Mouse (Mus musculus): ENCODE data around the gene 2310030G06Rik.

The 2310030G06Rik gene

DNA sequence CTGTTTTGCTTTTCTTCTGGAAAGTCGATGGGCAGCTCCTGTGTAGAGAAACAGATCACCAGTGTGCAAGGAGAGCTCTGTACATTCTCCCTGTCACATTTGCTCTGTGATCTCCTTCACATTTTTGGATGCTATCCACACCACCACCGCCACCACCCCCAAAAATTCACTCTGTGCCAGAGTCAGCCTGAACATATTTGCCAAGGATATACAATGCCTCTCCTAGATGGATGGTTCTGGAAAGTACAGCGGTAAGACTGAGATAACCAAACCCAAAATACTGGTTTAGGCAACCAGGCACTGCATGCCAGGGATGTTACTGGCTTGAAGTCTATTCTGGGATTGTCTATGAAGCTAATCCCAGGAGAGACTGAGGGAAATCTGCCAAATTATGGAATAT lies 4.1 kb downstream of the 2310030G06Rik start:
- DNase-seq (ENCODE audit: low spot score in 2 of 2) = no peak

GRCm38 (mm10) chr9:50740867-50741784 lies 5.2 kb downstream of the 2310030G06Rik start:
- no peak for DNase-seq (ENCODE audit: low spot score in 2 of 2)

DNA sequence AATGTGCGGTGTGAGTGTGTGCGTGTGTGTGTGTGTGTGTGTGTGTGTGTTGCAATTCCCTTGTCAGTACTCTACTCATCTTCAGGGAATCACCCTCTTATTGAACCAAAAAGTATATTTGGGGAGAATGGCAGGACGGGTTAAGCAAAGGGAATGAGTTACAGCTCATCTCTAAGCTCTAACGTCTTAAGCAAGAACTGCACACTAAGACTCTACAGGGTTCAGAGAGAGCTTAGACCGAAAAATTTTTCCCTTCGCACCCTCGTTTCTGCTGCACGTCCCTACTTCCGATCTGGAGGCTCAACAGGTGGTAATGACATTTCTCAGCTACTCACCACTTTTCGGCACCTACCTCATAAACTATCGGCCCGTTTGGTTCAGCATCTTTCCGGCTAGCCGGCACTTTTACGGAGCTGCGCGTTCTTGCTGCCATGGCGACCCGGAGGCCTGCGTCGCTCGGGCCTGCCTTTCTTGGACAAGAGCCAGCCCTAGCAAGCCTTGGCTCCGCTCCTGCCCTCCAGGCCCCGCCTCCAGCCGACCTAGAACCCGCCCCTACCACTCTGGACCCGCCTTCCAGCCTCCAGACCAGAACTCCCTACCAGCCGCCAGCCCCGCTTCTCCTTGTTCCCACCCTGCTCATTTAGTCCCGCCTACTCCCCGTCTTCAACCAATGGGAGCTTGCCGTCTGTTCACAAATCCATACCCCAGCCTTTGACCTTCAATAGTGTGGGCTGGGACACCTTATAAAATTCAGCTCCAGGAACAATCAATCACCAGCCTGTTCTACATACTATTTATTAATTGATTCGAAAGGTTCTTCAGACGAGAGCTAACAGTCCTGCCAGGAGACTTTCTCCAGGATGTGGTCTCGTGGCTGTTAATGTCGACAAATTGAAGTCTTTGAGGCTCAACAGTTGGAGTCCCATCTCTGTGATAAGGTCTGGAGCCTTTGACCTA lies 7.1 kb downstream of the 2310030G06Rik start, which contains the start of gene Dixdc1:
TSS of gene Dixdc1 (minus strand) at position 604 of the 957 bp plus-strand sequence.
- peak; percentile 79 to 80 for DNase-seq (ENCODE audit: low spot score in 2 of 2)

- DNase-seq (ENCODE audit: low spot score in 2 of 2) = peak; percentile 23 to 28
These were observed 11.3 kb downstream of the 2310030G06Rik start for GRCm38 (mm10) chr9:50734989-50735388.

- peak in 1 of 2 experiments; percentile 2 for DNase-seq (ENCODE audit: low spot score in 2 of 2)
These were observed 13.8 kb downstream of the 2310030G06Rik start for GRCm38 (mm10) chr9:50732560-50732959.

DNA sequence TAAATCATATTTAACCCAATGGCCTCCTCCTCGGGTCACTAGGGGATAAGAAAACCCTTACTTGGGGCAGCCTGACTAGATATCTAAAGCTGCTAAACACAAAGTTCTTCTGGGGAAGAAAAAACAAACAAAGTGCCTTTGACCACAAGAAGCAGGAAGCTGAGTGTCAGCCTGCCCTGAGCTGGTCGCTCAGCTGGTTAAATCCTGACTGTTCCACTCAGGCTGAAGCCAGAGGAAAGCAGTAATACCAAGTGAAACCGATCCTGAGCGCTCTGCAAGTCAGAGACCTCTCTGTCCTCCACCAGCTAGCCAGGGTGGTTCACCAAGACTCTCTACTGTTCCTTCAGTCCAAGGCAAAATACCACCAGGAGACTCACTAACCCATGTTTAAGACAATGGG lies 16.7 kb downstream of the 2310030G06Rik start:
- DNase-seq (ENCODE audit: low spot score in 2 of 2) = no peak

DNA sequence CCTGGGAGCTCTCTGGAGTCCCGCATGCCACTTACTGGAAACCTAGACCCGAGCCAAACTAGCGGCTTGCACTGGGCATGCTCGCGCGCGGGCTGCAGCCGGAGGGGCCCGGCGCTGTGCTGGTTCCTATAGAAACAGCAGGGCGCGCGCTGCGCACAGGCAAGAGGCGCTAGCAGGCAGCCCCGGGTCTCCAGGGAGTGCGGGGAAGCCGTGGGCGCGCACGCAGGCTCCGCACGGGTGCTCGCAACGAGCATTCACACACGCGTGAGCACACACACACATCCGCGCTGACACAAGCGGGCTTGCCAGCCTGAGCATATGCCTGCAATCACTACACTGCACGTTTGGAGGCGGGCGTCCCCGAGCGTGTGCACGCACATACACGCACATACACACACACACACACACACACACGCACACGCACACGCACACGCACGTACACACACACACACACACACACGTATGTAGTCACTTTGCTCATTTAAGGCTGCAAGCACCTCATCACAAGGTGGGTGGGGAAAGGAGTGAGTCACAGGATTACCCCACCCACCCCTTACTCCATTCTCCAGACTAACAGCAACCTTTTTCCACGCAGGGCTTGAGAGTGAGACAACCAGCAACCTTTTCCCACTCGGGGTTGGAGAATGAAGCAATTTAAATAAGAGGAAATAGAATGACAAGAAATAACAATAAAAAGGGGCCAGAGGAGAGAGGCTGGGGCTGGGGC lies 18.2 kb downstream of the 2310030G06Rik start:
- peak; percentile 14 to 39 for DNase-seq (ENCODE audit: low spot score in 2 of 2)

GRCm38 (mm10) chr9:50727171-50727924 lies 19.0 kb downstream of the 2310030G06Rik start:
- no peak for DNase-seq (ENCODE audit: low spot score in 2 of 2)

DNA sequence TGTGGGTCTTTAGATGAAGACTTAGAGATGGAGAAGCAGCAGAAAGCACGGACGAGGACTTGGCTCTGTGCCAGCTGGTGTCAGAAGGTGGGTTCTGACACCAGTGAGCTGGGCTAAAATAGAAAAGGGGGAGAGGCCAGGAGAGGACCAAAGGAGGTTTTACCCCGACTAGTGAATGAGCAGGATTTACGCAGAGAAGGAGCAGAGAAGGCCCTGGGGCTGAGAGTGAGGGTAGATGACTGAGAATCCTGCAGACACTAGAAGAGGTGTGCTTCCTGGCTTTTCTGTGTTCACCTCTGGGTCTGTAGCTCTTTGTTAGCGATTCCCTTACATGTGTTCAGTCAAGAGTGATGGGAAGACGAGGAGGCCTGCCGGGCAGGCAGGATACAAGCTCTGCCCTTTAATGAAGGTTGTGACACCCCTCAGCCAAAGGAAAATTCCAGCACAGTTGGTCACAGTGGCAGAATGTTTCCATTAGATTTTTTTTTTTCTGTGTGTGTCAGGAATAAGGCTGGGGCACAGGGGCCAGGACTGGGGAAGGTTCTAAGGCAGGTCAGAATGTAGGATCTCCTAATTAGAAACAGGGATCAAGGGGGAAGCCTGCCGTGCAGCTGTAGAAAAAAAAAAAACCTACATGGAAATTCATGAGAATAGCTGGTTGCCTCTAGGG lies 20.3 kb downstream of the 2310030G06Rik start:
- DNase-seq (ENCODE audit: low spot score in 2 of 2) = no peak

DNA sequence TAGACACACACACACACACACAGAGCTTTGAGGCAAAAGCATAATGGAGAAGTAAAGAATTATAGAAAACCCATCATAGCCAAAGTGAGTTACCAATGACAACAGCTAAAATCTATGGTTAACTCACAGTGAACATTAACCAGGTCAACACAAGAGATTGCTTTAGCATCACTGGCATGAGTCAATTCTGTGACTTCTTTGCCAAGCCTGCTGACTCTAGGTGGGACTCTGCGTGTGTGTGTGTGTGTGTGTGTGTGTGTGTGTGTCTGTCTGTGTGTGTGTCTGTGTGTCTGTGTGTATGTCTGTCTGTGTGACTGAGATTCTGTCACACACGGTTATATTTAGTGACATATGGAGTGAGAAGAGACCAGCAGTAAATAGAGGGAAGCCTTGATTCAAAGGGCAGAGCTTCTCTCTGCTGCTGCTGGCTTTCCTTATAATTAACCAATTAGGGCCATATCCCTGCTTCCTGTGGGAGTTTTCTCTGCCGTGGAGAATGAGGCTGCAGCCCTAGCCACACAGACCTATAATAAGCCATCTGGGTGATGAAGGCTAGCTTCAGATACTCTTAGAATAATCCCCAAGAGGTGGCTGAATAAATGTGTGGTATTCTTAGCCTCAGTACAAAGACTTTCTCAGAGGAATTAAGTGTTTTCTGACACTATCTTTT lies 21.5 kb downstream of the 2310030G06Rik start:
- no peak for DNase-seq (ENCODE audit: low spot score in 2 of 2)

GRCm38 (mm10) chr9:50724147-50724546 lies 22.2 kb downstream of the 2310030G06Rik start:
- no peak for DNase-seq (ENCODE audit: low spot score in 2 of 2)

GRCm38 (mm10) chr9:50723406-50723805 lies 22.9 kb downstream of the 2310030G06Rik start:
- no peak for DNase-seq (ENCODE audit: low spot score in 2 of 2)

GRCm38 (mm10) chr9:50722451-50722911 lies 23.9 kb downstream of the 2310030G06Rik start:
- DNase-seq (ENCODE audit: low spot score in 2 of 2) = no peak

- no peak for DNase-seq (ENCODE audit: low spot score in 2 of 2)
These were observed 25.3 kb downstream of the 2310030G06Rik start for GRCm38 (mm10) chr9:50721061-50721460.

DNA sequence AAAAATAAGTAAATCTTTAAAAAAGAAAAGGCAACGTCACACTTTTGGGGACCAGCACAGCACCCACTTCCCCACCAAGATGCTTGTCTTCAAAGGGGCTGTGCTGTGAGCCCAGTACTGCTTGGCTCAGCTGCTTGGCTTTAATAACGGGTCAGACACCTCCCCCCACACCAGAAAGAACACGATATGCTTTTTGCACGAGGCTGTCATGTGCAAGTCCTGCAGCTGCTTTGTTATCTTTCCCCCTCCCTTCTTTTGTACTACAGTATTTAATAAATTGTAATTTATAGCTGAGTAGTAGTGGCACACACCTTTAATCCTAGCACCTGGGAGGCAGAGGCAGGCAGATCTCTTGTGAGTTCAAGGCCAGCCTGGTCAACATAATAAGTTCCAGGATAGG lies 27.5 kb downstream of the 2310030G06Rik start:
- DNase-seq (ENCODE audit: low spot score in 2 of 2) = no peak

- no peak for DNase-seq (ENCODE audit: low spot score in 2 of 2)
These were observed 32.1 kb downstream of the 2310030G06Rik start for GRCm38 (mm10) chr9:50714188-50714587.

GRCm38 (mm10) chr9:50711337-50711736 lies 35.0 kb downstream of the 2310030G06Rik start:
- DNase-seq (ENCODE audit: low spot score in 2 of 2) = no peak

DNA sequence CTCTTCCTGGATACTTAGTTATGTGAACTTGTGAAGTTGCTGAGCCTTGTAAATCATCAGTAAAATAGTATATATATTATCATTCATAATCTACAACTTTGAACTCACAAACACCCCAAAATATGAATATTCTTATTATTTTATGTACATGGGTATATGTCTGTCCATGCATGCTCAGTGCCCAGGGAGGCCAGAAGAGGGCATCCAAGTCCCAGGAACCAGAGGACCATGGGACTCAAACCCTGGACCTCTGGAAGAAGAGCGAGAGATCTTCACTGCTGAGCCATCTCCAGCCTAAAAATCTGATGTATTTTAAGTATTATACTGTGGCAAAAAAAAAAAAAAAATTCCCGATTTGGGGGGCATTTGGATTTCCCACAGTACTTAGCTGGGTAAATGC lies 37.2 kb downstream of the 2310030G06Rik start:
- DNase-seq (ENCODE audit: low spot score in 2 of 2) = no peak

- DNase-seq (ENCODE audit: low spot score in 2 of 2) = no peak
These were observed 41.4 kb downstream of the 2310030G06Rik start for GRCm38 (mm10) chr9:50704907-50705306.

Measured in natural killer cell, adult 2 months (primary cell).